Mouse (Mus musculus): ENCODE measurements around the gene Ifi209. TPM values are rescaled to one million over a fixed set of nuclear protein-coding genes. Genes with fewer than 3 reads are reported as not detected.

Gene Ifi209
- 0.58 TPM for polyA plus RNA-seq (2014; fragmentation: Illumina TruSeq; extraction: RNeasy Lipid Tissue Mini Kit (QIAGEN cat#74804); ENCODE audit: low read depth, low replicate concordance)

DNA sequence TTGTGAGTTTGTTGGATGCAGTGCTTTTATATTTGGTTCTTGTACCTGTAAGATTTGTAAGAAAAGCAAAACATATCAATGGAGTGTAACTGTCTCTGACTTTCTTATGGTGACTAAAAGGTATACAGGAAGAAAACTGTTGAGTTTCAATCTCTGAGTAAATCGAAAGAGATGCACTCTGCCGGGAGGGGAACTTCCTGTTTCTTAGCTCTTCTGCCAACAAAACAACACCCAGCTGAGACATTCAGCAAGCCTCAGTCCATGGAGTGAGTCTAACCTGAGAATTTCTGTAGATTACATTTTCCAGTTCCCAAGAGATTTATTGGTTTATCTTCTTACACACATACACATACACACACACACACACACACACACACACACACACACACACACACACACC lies at the start of gene Ifi209:
Gene Ifi209 (plus strand): TSS at position 296 of the 400 bp plus-strand sequence.

DNA sequence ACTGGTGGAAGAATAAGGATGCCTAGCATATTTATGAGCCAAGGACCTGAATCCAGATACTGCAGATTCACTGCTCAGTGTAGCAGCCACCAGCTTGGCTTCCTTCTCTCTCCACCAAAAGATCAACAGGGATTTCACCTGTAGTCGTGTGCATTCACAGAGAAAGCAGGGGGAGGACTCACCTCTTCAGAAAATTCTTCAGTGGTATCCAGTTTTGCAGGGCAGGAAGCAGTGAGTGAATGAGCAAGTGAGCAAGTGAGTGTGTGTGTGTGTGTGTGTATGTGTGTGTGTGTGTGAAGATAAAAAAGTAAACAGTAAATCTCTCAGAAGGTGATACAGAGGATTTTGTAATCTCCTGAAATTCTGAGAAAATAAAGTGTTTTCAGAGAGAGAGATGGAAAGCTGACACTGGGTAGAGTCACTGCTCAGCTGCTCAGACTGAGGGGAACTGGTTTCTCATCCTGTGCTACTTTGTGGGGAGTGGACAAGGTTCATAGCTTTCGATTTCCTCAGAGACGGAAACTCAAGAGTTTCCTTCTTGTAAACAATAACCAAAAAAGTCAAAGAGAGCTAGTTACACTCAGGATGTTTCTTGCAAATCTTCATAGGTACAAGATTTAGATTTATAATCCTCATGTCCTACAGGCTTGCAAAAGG lies 31.8 kb upstream of the Ifi209 start, which contains the start of gene Ifi213:
Gene Ifi213 (minus strand): TSS at position 437 of the 657 bp plus-strand sequence.

DNA sequence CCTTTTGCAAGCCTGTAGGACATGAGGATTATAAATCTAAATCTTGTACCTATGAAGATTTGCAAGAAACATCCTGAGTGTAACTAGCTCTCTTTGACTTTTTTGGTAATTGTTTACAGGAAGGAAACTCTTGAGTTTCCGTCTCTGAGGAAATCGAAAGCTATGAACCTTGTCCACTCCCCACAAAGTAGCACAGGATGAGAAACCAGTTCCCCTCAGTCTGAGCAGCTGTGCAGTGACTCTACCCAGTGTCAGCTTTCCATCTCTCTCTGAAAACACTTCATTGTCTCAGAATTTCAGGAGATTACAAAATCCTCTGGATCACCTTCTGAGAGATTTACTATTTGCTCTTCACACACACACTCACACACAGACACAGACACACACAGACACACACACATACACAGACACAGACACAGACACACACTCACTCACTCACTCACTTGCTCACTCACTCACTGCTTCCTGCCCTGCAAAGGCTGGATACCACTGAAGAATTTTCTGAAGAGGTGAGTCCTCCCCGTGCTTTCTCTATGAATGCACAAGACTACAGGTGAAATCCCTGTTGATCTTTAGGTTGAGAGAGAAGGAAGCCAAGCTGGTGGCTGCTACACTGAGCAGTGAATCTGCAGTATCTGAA lies 42.9 kb downstream of the Ifi209 start, which contains the start of gene Ifi208:
Gene Ifi208 (plus strand): TSS at position 218 of the 640 bp plus-strand sequence.

Other genes starting within 250 kb of the Ifi209 start
- gene Ifi206, start 139.9 kb upstream of the Ifi209 start, polyA plus RNA-seq (2014; fragmentation: Illumina TruSeq; extraction: RNeasy Lipid Tissue Mini Kit (QIAGEN cat#74804); ENCODE audit: low read depth, low replicate concordance): 1.1 TPM
- gene Ifi214, start 95.0 kb upstream of the Ifi209 start, polyA plus RNA-seq (2014; fragmentation: Illumina TruSeq; extraction: RNeasy Lipid Tissue Mini Kit (QIAGEN cat#74804); ENCODE audit: low read depth, low replicate concordance): not detected
- gene Ifi213, start 31.6 kb upstream of the Ifi209 start, polyA plus RNA-seq (2014; fragmentation: Illumina TruSeq; extraction: RNeasy Lipid Tissue Mini Kit (QIAGEN cat#74804); ENCODE audit: low read depth, low replicate concordance): 1.0 TPM
- gene Ifi208, start 42.8 kb downstream of the Ifi209 start, polyA plus RNA-seq (2014; fragmentation: Illumina TruSeq; extraction: RNeasy Lipid Tissue Mini Kit (QIAGEN cat#74804); ENCODE audit: low read depth, low replicate concordance): 2.1 TPM
- gene Ifi207, start 110.8 kb downstream of the Ifi209 start, polyA plus RNA-seq (2014; fragmentation: Illumina TruSeq; extraction: RNeasy Lipid Tissue Mini Kit (QIAGEN cat#74804); ENCODE audit: low read depth, low replicate concordance): 6.6 TPM
- gene Ifi204, start 136.0 kb downstream of the Ifi209 start, polyA plus RNA-seq (2014; fragmentation: Illumina TruSeq; extraction: RNeasy Lipid Tissue Mini Kit (QIAGEN cat#74804); ENCODE audit: low read depth, low replicate concordance): 4.3 TPM